In genomic region chr4:66828163-66828668, GRCm38 (mm10) we compare ENCODE assay signal across 9 mouse cellular contexts. TPM values are rescaled to one million over a fixed set of nuclear protein-coding genes. Genes with fewer than 3 reads are reported as not detected.
A peak's percentile ranks its signal among the peaks of the same experiment; 100 is the strongest.
DNase-seq lines count a peak whose midpoint lies in the region; ATAC-seq lines count a peak whose summit lies in the region.
"Had no signal": no experiment of that assay in that cellular context is flagged by ENCODE, and none has a peak within 500 bp of the region (broad histone marks: within the 10 kb centered on the region; RNA-seq: fewer than 3 reads in every experiment).

No protein-coding gene starts in this region.

- no peaks in the 10 kb centered on the region for H3K36me3 ChIP-seq in kidney, embryonic 15.5 days
- H3K36me3 ChIP-seq in heart, embryonic 12.5 days: no peaks in the 10 kb centered on the region
- no peaks in the 10 kb centered on the region for H3K36me3 ChIP-seq in liver, embryonic 13.5 days

- no peak for DNase-seq in kidney, postnatal 10 days
- DNase-seq in MN1 (ENCODE audit: low spot score): peak; percentile 6
- DNase-seq in liver, embryonic 13.5 days: no peak
- DNase-seq in cerebellum, adult 8-10 months: no peak
- DNase-seq: gastrocnemius, postnatal 25 days had no signal

- ATAC-seq in kidney, embryonic 15.5 days (replicated peaks; ENCODE audit: low FRiP score): peak; percentile 61; the same call in 1 of the 2 replicates
- ATAC-seq in heart, embryonic 12.5 days (ENCODE audit: insufficient number of reproducible peaks, low FRiP score): no peak
- no peak for ATAC-seq in liver, embryonic 13.5 days (ENCODE audit: low read depth)
- no peak for ATAC-seq in cerebellum, adult (ENCODE audit: insufficient number of reproducible peaks, low FRiP score, low TSS enrichment)
- no peak for ATAC-seq in megakaryocyte-erythroid progenitor cell, adult 5-6 weeks (replicated peaks; ENCODE audit: low FRiP score, low TSS enrichment, poor library complexity, severe bottlenecking)

- peak overlapping the region; percentile 11 for H3K4me3 ChIP-seq in kidney, embryonic 15.5 days (replicated peaks)
- peak overlapping the region; percentile 41 for H3K4me3 ChIP-seq in heart, embryonic 12.5 days
- peak overlapping the region; percentile 23 for H3K4me3 ChIP-seq in liver, embryonic 13.5 days (replicated peaks)

- no peak overlapping the region for H3K9ac ChIP-seq in kidney, embryonic 15.5 days
- no peak overlapping the region for H3K9ac ChIP-seq in heart, embryonic 12.5 days
- H3K9ac ChIP-seq in liver, embryonic 13.5 days: no peak overlapping the region

- peak overlapping the region; percentile 49 for H3K4me2 ChIP-seq in kidney, embryonic 15.5 days
- H3K4me2 ChIP-seq in heart, embryonic 12.5 days: peak overlapping the region; percentile 56
- H3K4me2 ChIP-seq in liver, embryonic 13.5 days: peak overlapping the region; percentile 24

- 20% methylated on average over 6 of the region's 6 CpGs for WGBS in kidney, embryonic 15.5 days
- 50% methylated on average over 6 of the region's 6 CpGs for WGBS in heart, embryonic 12.5 days
- 42% methylated on average over 6 of the region's 6 CpGs for WGBS in liver, embryonic 13.5 days (ENCODE audit: insufficient replicate concordance)

- H3K27me3 ChIP-seq in kidney, embryonic 15.5 days: no peaks in the 10 kb centered on the region
- no peaks in the 10 kb centered on the region for H3K27me3 ChIP-seq in heart, embryonic 12.5 days (replicated peaks)
- no peaks in the 10 kb centered on the region for H3K27me3 ChIP-seq in liver, embryonic 13.5 days

- no peaks in the 10 kb centered on the region for H3K9me3 ChIP-seq in kidney, embryonic 15.5 days (replicated peaks)
- no peaks in the 10 kb centered on the region for H3K9me3 ChIP-seq in heart, embryonic 12.5 days (replicated peaks)
- H3K9me3 ChIP-seq in liver, embryonic 13.5 days (replicated peaks): no peaks in the 10 kb centered on the region

- H3K27ac ChIP-seq in kidney, embryonic 15.5 days: peak overlapping the region; percentile 33
- peak overlapping the region; percentile 73 for H3K27ac ChIP-seq in heart, embryonic 12.5 days (ENCODE audit: poor library complexity, severe bottlenecking)
- no peak overlapping the region for H3K27ac ChIP-seq in liver, embryonic 13.5 days

- peaks cover 16% of the 10 kb centered on the region for H3K4me1 ChIP-seq in kidney, embryonic 15.5 days
- H3K4me1 ChIP-seq in heart, embryonic 12.5 days (replicated peaks): peaks cover 15% of the 10 kb centered on the region
- H3K4me1 ChIP-seq in liver, embryonic 13.5 days (replicated peaks): no peaks in the 10 kb centered on the region

RNA-seq across cellular contexts. Expression of gene Tlr4, which starts 0.8 kb away (rescaled TPM):
- polyA plus RNA-seq in kidney, embryonic 15.5 days (2015; fragmentation: Nextera tagmentation; extraction: Ambion mirVana): 1.9 and 2.0 TPM in 2 replicates
- 2.3 and 2.6 TPM in 2 replicates for polyA plus RNA-seq in heart, embryonic 12.5 days (2016; fragmentation: Nextera tagmentation; extraction: Ambion mirVana)
- polyA plus RNA-seq in liver, embryonic 13.5 days (2015; fragmentation: Nextera tagmentation; extraction: Ambion mirVana): 1.8 and 2.4 TPM in 2 replicates
- total RNA-seq in megakaryocyte-erythroid progenitor cell, adult 5-6 weeks (2014; fragmentation: Nextera tagmentation): not detected in 2 replicates
- 1.4 and 5.7 TPM in 2 replicates for total RNA-seq in megakaryocyte-erythroid progenitor cell, adult 5-6 weeks (2017)
